Mouse (Mus musculus) small intestine, adult 2 months (tissue): ENCODE measurements around the gene P2rx4.

Source experiments
- CTCF ChIP-seq: fragments of 200-500 bp; IDR thresholded peaks from 2 replicates; pipeline ENCODE4 v1.5.1; 2012; ENCODE audit warnings: low read depth, mild to moderate bottlenecking, control low read depth, inconsistent platforms, low read length, moderate library complexity, mixed read lengths; ENCODE audit not compliant: insufficient replicate concordance, insufficient read length; ENCODE audit errors: extremely low read depth
- POLR2A ChIP-seq: fragments of 200-500 bp; IDR thresholded peaks from 2 replicates; pipeline ENCODE4 v1.6.1; 2012; ENCODE audit warnings: low read depth, mild to moderate bottlenecking, control low read depth, inconsistent platforms, low read length, moderate library complexity

DNA sequence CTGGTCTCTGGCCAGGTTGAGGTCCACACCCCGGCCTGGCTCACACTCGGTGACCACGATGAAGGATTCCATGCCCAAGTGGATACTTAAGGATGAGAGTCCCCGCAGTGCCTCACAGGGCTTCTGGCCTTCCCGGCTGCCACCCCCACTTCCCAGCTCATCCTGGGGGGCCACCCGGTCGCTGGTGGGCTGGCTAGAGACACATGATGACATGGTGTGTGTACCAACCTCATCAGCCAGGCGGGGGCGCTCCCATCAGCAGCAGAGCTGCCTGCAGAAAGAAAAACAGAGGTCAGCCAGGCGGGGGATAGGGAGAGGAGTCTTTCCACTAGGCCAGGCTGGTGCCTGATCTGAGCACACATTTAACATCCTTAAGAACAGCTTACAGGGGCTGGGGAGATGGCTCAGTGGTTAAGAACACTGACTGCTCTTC, 56.7 kb downstream of the P2rx4 start:
- TF ChIP-seq POLR2A (no peak), CTCF (no peak)
